Mouse (Mus musculus) midbrain, embryonic 14.5 days (tissue): ENCODE data around the gene Slc6a15. TPM values are rescaled to one million over a fixed set of nuclear protein-coding genes. Genes with fewer than 3 reads are reported as not detected.

Experiments used
- ATAC-seq: fragments of 200-750 bp; cut with Nextera tagmentation; 2 replicates; pipeline ENCODE4 v1.8.0; 2017; ENCODE audit warnings: moderate number of reproducible peaks, moderate library complexity; ENCODE audit not compliant: low FRiP score, low TSS enrichment
- DNase-seq: peaks from one replicate; pipeline ENCODE4 v3.0.0-alpha.2; 2015
- H3K27ac ChIP-seq: fragments of 300-500 bp; sonication (generic); replicated peaks from 2 replicates; pipeline ENCODE4 v1.5.1; 2014; ENCODE audit warnings: mild to moderate bottlenecking, low read depth, low read length, moderate library complexity
- H3K27me3 ChIP-seq: fragments of 300-500 bp; sonication (generic); 2 replicates; pipeline ENCODE4 v1.6.1; 2014; ENCODE audit warnings: low read length, control low read depth, mixed read lengths; ENCODE audit not compliant: control insufficient read depth, insufficient read depth
- H3K36me3 ChIP-seq: fragments of 300-500 bp; sonication (generic); 2 replicates; pipeline ENCODE4 v1.6.1; 2014; ENCODE audit warnings: low read length, control low read depth; ENCODE audit not compliant: control insufficient read depth, insufficient read depth
- H3K4me1 ChIP-seq: fragments of 300-500 bp; sonication (generic); 2 replicates; pipeline ENCODE4 v1.6.1; 2014; ENCODE audit warnings: mild to moderate bottlenecking, antibody characterized with exemption, low read length, control low read depth; ENCODE audit not compliant: control insufficient read depth, insufficient read depth
- H3K4me2 ChIP-seq: fragments of 300-500 bp; sonication (generic); 2 replicates; pipeline ENCODE4 v1.6.1; 2014; ENCODE audit warnings: mild to moderate bottlenecking, low read length, moderate library complexity
- H3K4me3 ChIP-seq: fragments of 300-500 bp; sonication (generic); replicated peaks from 2 replicates; pipeline ENCODE4 v1.5.1; 2014; ENCODE audit warnings: low read depth, low read length
- H3K9ac ChIP-seq: fragments of 300-500 bp; sonication (generic); replicated peaks from 2 replicates; pipeline ENCODE4 v1.6.1; 2014; ENCODE audit warnings: mild to moderate bottlenecking, low read length, moderate library complexity
- H3K9me3 ChIP-seq: fragments of 300-500 bp; sonication (generic); 2 replicates; pipeline ENCODE4 v1.6.1; 2016; ENCODE audit warnings: low read length, control low read depth, mixed read lengths; ENCODE audit not compliant: control insufficient read depth
- WGBS: fragments of 180-500 bp; shearing (Covaris S2); extraction: QIAGEN DNeasy Blood & Tissue Kit; methylation state at CpG from one replicate; pipeline ENCODE4 v1.1.7; 2014; 5-methylcytosine and 5-hydroxymethylcytosine counted together
- polyA plus RNA-seq: library from polyadenylated mRNA; unstranded; fragments of >200 nt; fragmentation: Nextera tagmentation; extraction: Ambion mirVana; gene quantifications from 2 replicates; pipeline ENCODE4 v1.2.1, GENCODE M21; 2014

Gene Slc6a15
- polyA plus RNA-seq, result 31.0 and 43.0 TPM in 2 replicates

DNA sequence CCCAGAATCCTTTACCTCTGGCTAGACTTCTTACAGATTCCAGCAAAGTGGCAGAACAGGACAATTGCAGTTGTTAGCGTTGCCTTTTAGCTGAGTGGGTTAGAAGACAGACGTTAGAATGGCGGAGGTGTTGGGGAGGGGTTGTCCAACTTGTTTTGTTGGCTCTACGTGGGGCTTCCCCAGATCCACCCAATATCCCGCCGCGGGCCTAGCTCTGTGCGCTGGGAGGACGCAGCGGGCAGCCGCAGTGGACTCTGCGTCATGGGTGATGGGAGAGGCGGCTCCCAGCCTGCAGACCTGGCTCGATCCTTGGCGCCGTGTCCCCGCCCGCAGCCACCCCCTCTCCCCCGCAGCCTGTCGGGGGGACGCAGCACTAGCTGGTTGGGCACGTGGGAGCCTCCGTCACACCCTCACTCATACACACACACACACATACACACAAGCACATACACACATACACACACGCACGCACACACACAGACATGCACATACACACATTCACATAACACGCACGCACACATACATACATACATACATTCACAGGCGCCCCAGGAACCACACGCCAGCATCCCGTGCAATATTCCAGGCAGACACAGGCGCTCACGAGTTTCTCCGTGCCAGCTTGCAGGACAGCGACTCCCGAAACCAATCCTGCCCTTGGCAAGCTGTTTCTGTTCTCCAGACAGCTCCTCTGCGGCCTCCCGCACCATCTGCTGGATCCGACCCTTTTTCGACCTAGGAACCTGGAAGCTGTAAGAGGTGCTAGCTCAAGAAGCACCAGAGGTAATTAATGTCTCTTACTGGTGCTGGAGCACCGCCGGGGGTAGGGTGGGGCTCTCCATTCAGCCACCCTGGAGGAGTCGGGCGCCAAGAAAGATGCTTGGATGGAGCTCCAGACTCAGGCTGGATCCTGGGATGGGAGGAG lies at the start of gene Slc6a15:
Gene Slc6a15 (plus strand): TSS at position 413 of the 925 bp plus-strand sequence.
- peak within 1 kb of the TSS; percentile 70 for H3K27ac ChIP-seq
- H3K9ac ChIP-seq, result peak within 1 kb of the TSS; percentile 70
- no peaks in the 10 kb centered on the region for H3K36me3 ChIP-seq
- H3K4me1 ChIP-seq, result 0 out of 2 replicates have a peak, but pooled peaks cover 3% of the 10 kb centered on the region
- H3K4me2 ChIP-seq, result peak within 1 kb of the TSS; percentile 98
- WGBS, result under 1% methylated on average over 43 of the region's 43 CpGs
- peak within 1 kb of the TSS; percentile 67 for H3K4me3 ChIP-seq
- ATAC-seq (peak; percentile 80), DNase-seq (peak; percentile 77)
- H3K27me3 ChIP-seq, result no peaks in the 10 kb centered on the region
- no peaks in the 10 kb centered on the region for H3K9me3 ChIP-seq

- DNase-seq, result no peak
- Histone ChIP-seq H3K27ac (no peak overlapping the region), H3K9me3 (no peaks in the 10 kb centered on the region), H3K9ac (no peak overlapping the region), H3K4me1 (no peaks in the 10 kb centered on the region), H3K27me3 (no peaks in the 10 kb centered on the region), H3K4me2 (no peak overlapping the region), H3K4me3 (no peak overlapping the region), H3K36me3 (no peaks in the 10 kb centered on the region)
- WGBS, result 82% methylated on average over 3 of the region's 3 CpGs
- ATAC-seq, result no peak
These were observed 45.6 kb upstream of the Slc6a15 start for GRCm38 (mm10) chr10:103321941-103322340.

DNA sequence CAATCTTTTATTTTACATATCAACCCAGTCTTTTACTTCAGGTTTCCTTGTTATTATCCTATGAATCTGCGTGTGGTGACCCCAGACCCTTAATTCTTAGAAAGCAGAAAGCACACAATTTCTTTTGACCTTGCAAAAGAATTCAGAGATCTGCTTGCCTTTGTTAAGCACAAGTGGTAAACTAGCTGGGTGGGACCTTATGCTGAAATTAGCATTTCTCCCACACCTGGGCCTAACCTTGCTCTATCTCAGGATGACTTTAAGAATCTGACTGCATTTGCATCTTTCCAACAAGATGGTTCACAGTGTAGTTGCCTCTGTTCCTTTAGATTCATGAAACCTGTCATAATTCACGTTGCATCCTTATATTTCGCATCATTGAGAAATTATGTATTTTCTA lies 44.2 kb upstream of the Slc6a15 start:
- DNase-seq (no peak), ATAC-seq (no peak)
- H3K9me3 ChIP-seq, result no peaks in the 10 kb centered on the region
- H3K4me2 ChIP-seq, result no peak overlapping the region
- H3K27me3 ChIP-seq, result no peaks in the 10 kb centered on the region
- no peak overlapping the region for H3K9ac ChIP-seq
- 85% methylated on average over 3 of the region's 3 CpGs for WGBS
- H3K27ac ChIP-seq, result no peak overlapping the region
- no peaks in the 10 kb centered on the region for H3K36me3 ChIP-seq
- no peak overlapping the region for H3K4me3 ChIP-seq
- H3K4me1 ChIP-seq, result no peaks in the 10 kb centered on the region

GRCm38 (mm10) chr10:103334306-103334705 lies 33.3 kb upstream of the Slc6a15 start:
- no peak overlapping the region for H3K27ac ChIP-seq
- H3K9me3 ChIP-seq, result no peaks in the 10 kb centered on the region
- 92% methylated on average over 1 of the region's 1 CpGs for WGBS
- DNase-seq (no peak), ATAC-seq (no peak)
- H3K36me3 ChIP-seq, result no peaks in the 10 kb centered on the region
- H3K4me3 ChIP-seq, result no peak overlapping the region
- H3K4me1 ChIP-seq, result no peaks in the 10 kb centered on the region
- no peak overlapping the region for H3K9ac ChIP-seq
- no peaks in the 10 kb centered on the region for H3K27me3 ChIP-seq
- H3K4me2 ChIP-seq, result no peak overlapping the region

DNA sequence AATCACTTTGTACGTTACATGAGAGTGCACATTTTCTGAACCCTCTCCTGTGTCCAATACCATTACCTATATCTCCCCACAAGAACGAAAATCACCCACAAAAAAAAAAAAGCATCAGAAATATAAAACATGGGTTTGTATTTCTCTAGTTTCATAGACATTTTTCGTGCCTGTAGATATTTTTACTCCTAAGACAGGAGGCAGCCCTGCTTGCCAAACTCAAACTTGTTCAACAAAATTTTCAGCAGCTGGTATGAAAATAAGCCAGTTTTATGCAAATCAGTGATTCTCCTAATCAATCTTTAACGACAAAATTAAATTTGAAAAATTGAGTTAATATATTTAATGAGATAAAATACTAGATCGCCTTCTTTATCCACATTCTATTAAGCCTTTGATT lies 27.7 kb upstream of the Slc6a15 start:
- 87% methylated on average over 5 of the region's 5 CpGs for WGBS
- no peak overlapping the region for H3K4me3 ChIP-seq
- no peaks in the 10 kb centered on the region for H3K27me3 ChIP-seq
- DNase-seq (no peak), ATAC-seq (no peak)
- no peaks in the 10 kb centered on the region for H3K36me3 ChIP-seq
- H3K9me3 ChIP-seq, result no peaks in the 10 kb centered on the region
- no peak overlapping the region for H3K9ac ChIP-seq
- no peak overlapping the region for H3K27ac ChIP-seq
- H3K4me1 ChIP-seq, result no peaks in the 10 kb centered on the region
- H3K4me2 ChIP-seq, result no peak overlapping the region

- ATAC-seq (no peak), DNase-seq (no peak)
- Histone ChIP-seq H3K36me3 (no peaks in the 10 kb centered on the region), H3K4me3 (no peak overlapping the region), H3K9me3 (no peaks in the 10 kb centered on the region), H3K9ac (no peak overlapping the region), H3K4me1 (no peaks in the 10 kb centered on the region), H3K27me3 (no peaks in the 10 kb centered on the region), H3K4me2 (no peak overlapping the region), H3K27ac (no peak overlapping the region)
- WGBS, result 20% methylated on average over 2 of the region's 2 CpGs
These were observed 20.8 kb upstream of the Slc6a15 start for GRCm38 (mm10) chr10:103346797-103347196.

GRCm38 (mm10) chr10:103368296-103369080 lies 905 bp downstream of the Slc6a15 start:
- H3K9me3 ChIP-seq, result no peaks in the 10 kb centered on the region
- H3K4me1 ChIP-seq, result 0 out of 2 replicates have a peak, but pooled peaks cover 3% of the 10 kb centered on the region
- H3K9ac ChIP-seq, result peak overlapping the region; percentile 70
- DNase-seq (peak; percentile 63), ATAC-seq (peak; percentile 52)
- peak overlapping the region; percentile 67 for H3K4me3 ChIP-seq
- H3K4me2 ChIP-seq, result peak overlapping the region; percentile 98
- peak overlapping the region; percentile 70 for H3K27ac ChIP-seq
- under 1% methylated on average over 37 of the region's 37 CpGs for WGBS
- no peaks in the 10 kb centered on the region for H3K27me3 ChIP-seq
- no peaks in the 10 kb centered on the region for H3K36me3 ChIP-seq

DNA sequence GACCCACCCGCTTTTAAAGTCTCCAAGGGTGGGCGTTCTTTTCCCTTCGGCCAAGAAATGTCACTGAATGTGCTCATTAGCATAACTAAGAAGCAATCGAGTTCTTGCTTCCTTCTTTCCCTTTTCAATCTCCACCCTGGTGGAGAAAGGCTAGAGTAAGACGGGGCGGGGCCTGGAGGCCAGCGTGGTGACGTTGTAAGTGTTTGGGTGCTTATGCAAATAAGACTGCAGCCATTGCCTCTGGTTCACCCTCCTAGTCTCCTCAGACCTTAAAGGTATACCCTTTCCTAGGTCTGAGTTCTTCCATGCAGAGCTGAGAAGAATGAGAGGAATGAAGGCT lies 1.5 kb downstream of the Slc6a15 start:
- Histone ChIP-seq H3K27ac (peak overlapping the region; percentile 70), H3K9ac (peak overlapping the region; percentile 70), H3K9me3 (no peaks in the 10 kb centered on the region), H3K4me2 (peak overlapping the region; percentile 98), H3K27me3 (no peaks in the 10 kb centered on the region), H3K4me1 (0 out of 2 replicates have a peak, but pooled peaks cover 3% of the 10 kb centered on the region), H3K36me3 (no peaks in the 10 kb centered on the region), H3K4me3 (peak overlapping the region; percentile 67)
- ATAC-seq (peak; percentile 85), DNase-seq (peak; percentile 88)
- under 1% methylated on average over 8 of the region's 8 CpGs for WGBS
